Mouse (Mus musculus) liver, embryonic 13.5 days (tissue): ENCODE data around the gene Orc3. TPM values are rescaled to one million over a fixed set of nuclear protein-coding genes. Genes with fewer than 3 reads are reported as not detected.

ENCODE experiments used
- ATAC-seq: fragments of 200-750 bp; cut with Nextera tagmentation; 2 replicates; pipeline ENCODE4 v1.8.0; 2017; ENCODE audit warnings: low read depth, mild to moderate bottlenecking, moderate number of reproducible peaks, moderate library complexity
- DNase-seq: peaks from one replicate; pipeline ENCODE4 v3.0.0; 2022
- H3K27ac ChIP-seq: fragments of 300-500 bp; sonication (generic); 2 replicates; pipeline ENCODE4 v1.5.1; 2015; ENCODE audit warnings: moderate library complexity, mild to moderate bottlenecking, inconsistent platforms
- H3K27me3 ChIP-seq: fragments of 300-500 bp; sonication (generic); 2 replicates; pipeline ENCODE4 v1.6.1; 2015; ENCODE audit warnings: mild to moderate bottlenecking, inconsistent platforms
- H3K36me3 ChIP-seq: fragments of 300-500 bp; sonication (generic); 2 replicates; pipeline ENCODE4 v1.6.1; 2015; ENCODE audit warnings: mild to moderate bottlenecking, inconsistent platforms
- H3K4me1 ChIP-seq: fragments of 300-500 bp; sonication (generic); replicated peaks from 2 replicates; pipeline ENCODE4 v1.6.1; 2015; ENCODE audit warnings: inconsistent platforms
- H3K4me2 ChIP-seq: fragments of 300-500 bp; sonication (generic); 2 replicates; pipeline ENCODE4 v1.6.1; 2015; ENCODE audit warnings: inconsistent platforms, mild to moderate bottlenecking, moderate library complexity
- H3K4me3 ChIP-seq: fragments of 300-500 bp; sonication (generic); replicated peaks from 2 replicates; pipeline ENCODE4 v1.5.1; 2015; ENCODE audit warnings: mild to moderate bottlenecking, inconsistent platforms
- H3K9ac ChIP-seq: fragments of 300-500 bp; sonication (generic); 2 replicates; pipeline ENCODE4 v1.6.1; 2015; ENCODE audit warnings: mild to moderate bottlenecking, inconsistent platforms
- H3K9me3 ChIP-seq: fragments of 300-500 bp; sonication (generic); replicated peaks from 2 replicates; pipeline ENCODE4 v1.6.1; 2016; ENCODE audit warnings: inconsistent platforms
- WGBS: fragments of 180-500 bp; shearing (Covaris S2); methylation state at CpG from one replicate; pipeline ENCODE4 v1.1.7; 2015; ENCODE audit not compliant: insufficient replicate concordance; 5-methylcytosine and 5-hydroxymethylcytosine counted together
- polyA plus RNA-seq: library from polyadenylated mRNA; unstranded; fragments of >200 nt; fragmentation: Nextera tagmentation; extraction: Ambion mirVana; gene quantifications from 2 replicates; pipeline ENCODE4 v1.2.1, GENCODE M21; 2015

Gene Orc3
- polyA plus RNA-seq, 1 experiment from 2014 or later = 55.8 TPM

GRCm38 (mm10) chr4:34634129-34634528, 19.4 kb upstream of the Orc3 start:
- Histone ChIP-seq H3K36me3 (peaks cover 36% of the 10 kb centered on the region), H3K4me2 (no peak overlapping the region), H3K9me3 (no peaks in the 10 kb centered on the region), H3K4me1 (no peaks in the 10 kb centered on the region), H3K27ac (no peak overlapping the region), H3K27me3 (no peaks in the 10 kb centered on the region), H3K4me3 (no peak overlapping the region), H3K9ac (no peak overlapping the region)
- 89% methylated on average over 7 of the region's 7 CpGs for WGBS
- DNase-seq (no peak), ATAC-seq (no peak)

- Histone ChIP-seq H3K27ac (no peak overlapping the region), H3K9me3 (no peaks in the 10 kb centered on the region), H3K4me1 (no peaks in the 10 kb centered on the region), H3K4me2 (no peak overlapping the region), H3K27me3 (no peaks in the 10 kb centered on the region), H3K36me3 (peaks cover 45% of the 10 kb centered on the region), H3K4me3 (no peak overlapping the region), H3K9ac (no peak overlapping the region)
- ATAC-seq (no peak), DNase-seq (no peak)
- WGBS = 74% methylated on average over 1 of the region's 1 CpGs
Observed at GRCm38 (mm10) chr4:34629956-34630355, 15.2 kb upstream of the Orc3 start.

GRCm38 (mm10) chr4:34626401-34626800, 11.7 kb upstream of the Orc3 start:
- no peak overlapping the region for H3K4me3 ChIP-seq
- H3K4me2 ChIP-seq = no peak overlapping the region
- WGBS = 79% methylated on average over 6 of the region's 6 CpGs
- H3K27me3 ChIP-seq = no peaks in the 10 kb centered on the region
- ATAC-seq (no peak), DNase-seq (no peak)
- H3K9ac ChIP-seq = no peak overlapping the region
- H3K4me1 ChIP-seq = no peaks in the 10 kb centered on the region
- no peak overlapping the region for H3K27ac ChIP-seq
- no peaks in the 10 kb centered on the region for H3K9me3 ChIP-seq
- peaks cover 39% of the 10 kb centered on the region for H3K36me3 ChIP-seq

DNA sequence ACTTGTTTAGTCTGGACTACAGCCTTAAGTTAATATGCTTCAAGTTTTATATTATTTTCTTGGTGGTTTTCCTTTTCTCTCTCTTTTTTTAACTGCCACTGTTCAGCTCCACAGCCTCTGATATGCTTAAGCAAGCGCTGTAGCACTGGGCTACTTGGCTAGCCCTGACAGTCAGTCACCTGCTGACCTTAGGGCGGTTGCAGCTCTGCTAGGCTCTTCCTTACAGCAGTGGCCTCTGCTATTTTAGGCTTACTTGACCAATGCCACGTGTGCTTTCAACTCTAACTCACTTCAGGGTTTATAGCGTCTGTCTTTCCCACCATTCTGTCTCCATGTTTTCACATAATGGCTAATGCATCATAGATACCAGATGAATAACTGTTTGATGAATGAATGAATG, 10.8 kb upstream of the Orc3 start:
- H3K27me3 ChIP-seq = no peaks in the 10 kb centered on the region
- DNase-seq = no peak
- WGBS = 78% methylated on average over 4 of the region's 4 CpGs
- no peak overlapping the region for H3K4me2 ChIP-seq
- no peak overlapping the region for H3K4me3 ChIP-seq
- H3K36me3 ChIP-seq = peaks cover 32% of the 10 kb centered on the region
- no peak overlapping the region for H3K9ac ChIP-seq
- no peaks in the 10 kb centered on the region for H3K9me3 ChIP-seq
- H3K4me1 ChIP-seq = no peaks in the 10 kb centered on the region
- ATAC-seq = no peak
- H3K27ac ChIP-seq = no peak overlapping the region

DNA sequence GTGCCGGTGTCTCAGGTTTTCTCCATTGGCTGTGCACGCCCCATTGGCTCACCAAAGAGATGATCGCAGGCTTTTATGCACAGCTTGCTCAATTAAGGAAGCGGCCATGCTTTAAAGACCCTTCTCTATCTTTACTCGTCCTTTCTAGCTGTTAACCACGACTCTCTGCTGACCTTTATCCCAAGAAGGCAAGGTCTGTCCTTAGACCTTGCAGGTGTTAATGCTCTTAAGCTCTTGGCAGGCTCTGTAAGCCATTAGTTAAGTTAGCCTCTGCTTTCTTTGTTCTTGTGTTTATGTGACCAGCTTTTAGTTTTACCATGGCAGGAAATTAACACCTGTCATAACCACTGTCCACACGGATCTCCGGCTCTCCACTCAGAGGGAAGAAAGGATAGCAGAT, 1.4 kb upstream of the Orc3 start:
- Histone ChIP-seq H3K4me2 (peak overlapping the region; percentile 80), H3K27ac (no peak overlapping the region), H3K36me3 (no peaks in the 10 kb centered on the region), H3K9me3 (no peaks in the 10 kb centered on the region), H3K4me1 (peaks cover 37% of the 10 kb centered on the region), H3K27me3 (no peaks in the 10 kb centered on the region), H3K9ac (peak overlapping the region; percentile 88), H3K4me3 (peak overlapping the region; percentile 77)
- DNase-seq (no peak), ATAC-seq (no peak)
- WGBS = 58% methylated on average over 8 of the region's 8 CpGs

- peak overlapping the region; percentile 77 for H3K4me3 ChIP-seq
- under 1% methylated on average over 13 of the region's 13 CpGs for WGBS
Observed at GRCm38 (mm10) chr4:34615303-34615702, 559 bp upstream of the Orc3 start.

GRCm38 (mm10) chr4:34613571-34614145, 1.1 kb downstream of the Orc3 start:
- Histone ChIP-seq H3K4me3 (peak overlapping the region; percentile 77), H3K9ac (peak overlapping the region; percentile 88), H3K4me2 (peak overlapping the region; percentile 80), H3K4me1 (peaks cover 37% of the 10 kb centered on the region), H3K27me3 (no peaks in the 10 kb centered on the region), H3K27ac (peak overlapping the region; percentile 85), H3K9me3 (no peaks in the 10 kb centered on the region), H3K36me3 (peaks cover 8% of the 10 kb centered on the region)
- DNase-seq = no peak
- 46% methylated on average over 6 of the region's 6 CpGs for WGBS
- ATAC-seq = no peak

More at GRCm38 (mm10) chr4:34615303-34615702, 559 bp upstream of the Orc3 start:
- Histone ChIP-seq H3K27me3 (no peaks in the 10 kb centered on the region), H3K27ac (peak overlapping the region; percentile 54), H3K4me2 (peak overlapping the region; percentile 80), H3K4me1 (peaks cover 37% of the 10 kb centered on the region), H3K9ac (peak overlapping the region; percentile 88), H3K36me3 (no peaks in the 10 kb centered on the region), H3K9me3 (no peaks in the 10 kb centered on the region)
- ATAC-seq = no peak
- DNase-seq = peak; percentile 7

DNA sequence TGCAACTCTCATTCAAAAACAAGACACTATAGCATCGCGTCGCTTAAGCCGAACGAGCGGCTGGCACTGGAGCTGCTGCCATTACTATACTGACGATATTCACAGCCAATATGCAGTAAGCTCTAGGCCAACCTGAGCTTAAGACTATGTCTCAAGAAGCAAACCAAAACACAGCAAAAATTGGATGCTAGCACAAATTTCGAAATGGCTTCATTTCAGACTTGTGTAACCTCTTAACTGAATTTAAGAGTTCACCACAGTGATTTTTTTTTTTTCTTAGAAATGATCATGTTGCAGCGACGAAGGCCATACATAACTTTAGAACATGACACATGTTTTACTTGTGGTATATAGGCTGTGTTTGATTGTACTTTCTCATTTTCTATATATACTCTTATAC, 8.1 kb downstream of the Orc3 start:
- Histone ChIP-seq H3K27me3 (no peaks in the 10 kb centered on the region), H3K4me3 (no peak overlapping the region), H3K27ac (no peak overlapping the region), H3K9ac (no peak overlapping the region), H3K9me3 (no peaks in the 10 kb centered on the region), H3K36me3 (peaks cover 56% of the 10 kb centered on the region), H3K4me2 (no peak overlapping the region), H3K4me1 (no peaks in the 10 kb centered on the region)
- DNase-seq (no peak), ATAC-seq (no peak)
- 91% methylated on average over 10 of the region's 10 CpGs for WGBS

DNA sequence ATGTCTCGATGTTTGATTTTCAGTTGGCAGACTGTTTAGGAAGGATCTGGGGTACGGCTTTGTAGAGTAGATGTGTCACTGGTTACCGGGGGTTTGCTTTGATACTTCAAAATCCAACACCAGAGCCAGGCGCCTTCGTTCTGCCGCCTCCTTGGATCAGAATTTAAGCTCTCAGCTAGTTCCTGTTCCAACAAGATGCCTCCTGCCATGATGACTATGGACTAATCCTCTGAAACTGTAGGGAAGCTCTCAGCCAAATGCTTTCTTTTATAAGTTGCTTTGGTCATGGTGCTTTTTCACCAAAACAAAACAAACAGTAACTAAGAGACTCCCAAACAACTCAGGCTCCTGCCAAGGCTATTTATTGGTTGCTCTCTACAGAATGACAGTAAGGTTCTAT, 11.6 kb downstream of the Orc3 start:
- Histone ChIP-seq H3K4me2 (no peak overlapping the region), H3K4me1 (no peaks in the 10 kb centered on the region), H3K36me3 (peaks cover 71% of the 10 kb centered on the region), H3K4me3 (no peak overlapping the region), H3K9ac (no peak overlapping the region), H3K9me3 (no peaks in the 10 kb centered on the region), H3K27ac (no peak overlapping the region), H3K27me3 (no peaks in the 10 kb centered on the region)
- no peak for ATAC-seq
- DNase-seq = no peak
- 90% methylated on average over 6 of the region's 6 CpGs for WGBS

GRCm38 (mm10) chr4:34584871-34585607, 29.7 kb downstream of the Orc3 start:
- ATAC-seq (no peak), DNase-seq (no peak)
- Histone ChIP-seq H3K4me2 (no peak overlapping the region), H3K36me3 (peaks cover 70% of the 10 kb centered on the region), H3K27ac (no peak overlapping the region), H3K27me3 (no peaks in the 10 kb centered on the region), H3K9me3 (no peaks in the 10 kb centered on the region), H3K4me1 (peaks cover 9% of the 10 kb centered on the region), H3K4me3 (no peak overlapping the region), H3K9ac (no peak overlapping the region)
- WGBS = 79% methylated on average over 7 of the region's 7 CpGs

GRCm38 (mm10) chr4:34583427-34583826, 31.3 kb downstream of the Orc3 start:
- Histone ChIP-seq H3K27me3 (no peaks in the 10 kb centered on the region), H3K27ac (no peak overlapping the region), H3K36me3 (peaks cover 77% of the 10 kb centered on the region), H3K9ac (no peak overlapping the region), H3K4me3 (no peak overlapping the region), H3K4me1 (peaks cover 9% of the 10 kb centered on the region), H3K4me2 (no peak overlapping the region), H3K9me3 (no peaks in the 10 kb centered on the region)
- DNase-seq = no peak
- WGBS = 95% methylated on average over 3 of the region's 3 CpGs
- no peak for ATAC-seq

- Histone ChIP-seq H3K9me3 (no peaks in the 10 kb centered on the region), H3K36me3 (peaks cover 80% of the 10 kb centered on the region), H3K4me1 (peaks cover 9% of the 10 kb centered on the region), H3K9ac (no peak overlapping the region), H3K4me3 (no peak overlapping the region), H3K27me3 (no peaks in the 10 kb centered on the region), H3K27ac (no peak overlapping the region), H3K4me2 (no peak overlapping the region)
- no peak for ATAC-seq
- no peak for DNase-seq
- WGBS = 54% methylated on average over 5 of the region's 5 CpGs
Observed at GRCm38 (mm10) chr4:34582476-34582875, 32.3 kb downstream of the Orc3 start.
